Mouse (Mus musculus): ENCODE measurements around the gene Rasgef1b. TPM values are rescaled to one million over a fixed set of nuclear protein-coding genes. Genes with fewer than 3 reads are reported as not detected.

Gene Rasgef1b
- polyA plus RNA-seq, 2 experiments: 4.3 to 9.2 TPM

DNA sequence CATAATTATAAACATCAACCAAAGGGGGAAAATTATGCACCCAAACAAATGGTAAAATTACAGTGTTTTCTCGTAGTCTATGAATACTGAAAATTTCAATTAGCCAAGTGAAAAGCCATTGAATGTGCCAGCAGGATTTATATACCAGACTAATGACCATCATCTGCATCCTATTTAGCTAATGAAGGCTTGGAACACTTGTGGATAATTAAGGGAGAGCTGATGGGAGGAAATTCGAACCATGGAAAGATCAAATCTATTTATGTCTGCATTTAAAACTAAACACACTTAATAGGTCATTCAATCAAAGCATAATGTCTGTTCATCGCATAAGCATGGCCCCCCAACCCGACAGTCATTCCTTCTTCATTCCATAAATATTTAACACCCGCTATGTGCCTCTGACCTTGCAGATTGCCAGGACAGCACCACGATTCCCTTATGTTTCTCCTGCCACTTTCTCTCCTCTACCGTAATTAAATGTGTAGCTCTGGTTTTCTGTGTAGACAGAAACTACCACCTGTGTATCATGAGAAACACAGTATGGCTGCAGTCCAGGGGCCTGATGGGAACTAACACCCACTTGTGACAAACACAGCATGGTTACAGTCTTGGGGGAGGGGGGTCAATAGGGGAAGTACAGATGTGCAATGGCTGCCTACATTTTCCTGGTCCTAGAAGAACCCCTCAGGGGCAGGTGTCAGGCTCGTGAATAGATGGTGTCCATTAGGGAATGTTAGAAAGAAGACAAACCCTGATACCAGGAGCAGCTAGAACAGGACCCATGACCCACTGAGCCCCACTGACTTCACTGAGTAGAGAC is 164.2 kb downstream of the Rasgef1b start:
- DNase-seq (ENCODE audit: low spot score) (no peak), ATAC-seq (ENCODE audit: low FRiP score, low read depth) (no peak)
- no peaks in the 10 kb centered on the region for H3K27me3 ChIP-seq (ENCODE audit: control insufficient read depth, insufficient read depth, low read length)
- 15% methylated on average over 8 of the region's 8 CpGs for WGBS
- no peak overlapping the region for H3K4me3 ChIP-seq (replicated peaks; ENCODE audit: low read length)
- H3K4me1 ChIP-seq (ENCODE audit: control insufficient read depth, insufficient read depth, low read length): no peaks in the 10 kb centered on the region
- no peak for TF ChIP-seq POLR2A (IDR thresholded peaks at IDR 0.05; ENCODE audit: borderline replicate concordance, extremely low read depth, insufficient read depth, insufficient read length)
- no peak overlapping the region for H3K27ac ChIP-seq (replicated peaks; ENCODE audit: low read depth, low read length)
- H3K4me2 ChIP-seq (replicated peaks; ENCODE audit: low read depth, low read length, severe bottlenecking): no peak overlapping the region
- no peaks in the 10 kb centered on the region for H3K36me3 ChIP-seq (ENCODE audit: control insufficient read depth, insufficient read depth, low read length)
- no peaks in the 10 kb centered on the region for H3K9me3 ChIP-seq (ENCODE audit: control insufficient read depth, low read length)
- no peak overlapping the region for H3K9ac ChIP-seq (ENCODE audit: low read depth, low read length, severe bottlenecking)

DNA sequence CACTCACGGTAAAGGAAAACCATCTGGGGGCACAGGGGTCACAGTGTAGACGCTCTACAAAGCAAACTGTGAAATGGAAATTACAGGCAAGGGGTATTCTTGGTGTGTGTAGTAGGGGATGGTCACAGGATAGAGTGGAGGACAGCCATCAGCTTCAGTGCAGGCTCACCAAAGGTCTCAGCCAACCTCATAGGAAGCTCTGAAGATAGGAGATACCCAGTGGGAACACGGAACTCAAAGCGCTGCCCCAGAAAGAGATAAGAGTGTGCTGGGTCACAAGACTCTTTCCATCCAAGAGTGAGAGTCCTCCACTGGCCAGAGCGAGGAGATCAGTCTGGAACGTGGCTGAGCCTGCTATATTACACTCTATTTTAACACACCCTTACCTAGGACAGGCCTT is 166.8 kb downstream of the Rasgef1b start:
- DNase-seq (ENCODE audit: low spot score) (no peak), ATAC-seq (ENCODE audit: low FRiP score, low read depth) (no peak)
- Histone ChIP-seq H3K36me3 (ENCODE audit: control insufficient read depth, insufficient read depth, low read length) (no peaks in the 10 kb centered on the region), H3K4me1 (ENCODE audit: control insufficient read depth, insufficient read depth, low read length) (no peaks in the 10 kb centered on the region), H3K9me3 (ENCODE audit: control insufficient read depth, low read length) (no peaks in the 10 kb centered on the region), H3K4me2 (replicated peaks; ENCODE audit: low read depth, low read length, severe bottlenecking) (no peak overlapping the region), H3K4me3 (replicated peaks; ENCODE audit: low read length) (no peak overlapping the region), H3K9ac (ENCODE audit: low read depth, low read length, severe bottlenecking) (no peak overlapping the region), H3K27me3 (ENCODE audit: control insufficient read depth, insufficient read depth, low read length) (no peaks in the 10 kb centered on the region), H3K27ac (replicated peaks; ENCODE audit: low read depth, low read length) (no peak overlapping the region)
- TF ChIP-seq POLR2A (IDR thresholded peaks at IDR 0.05; ENCODE audit: borderline replicate concordance, extremely low read depth, insufficient read depth, insufficient read length): no peak
- 91% methylated on average over 6 of the region's 6 CpGs for WGBS

DNA sequence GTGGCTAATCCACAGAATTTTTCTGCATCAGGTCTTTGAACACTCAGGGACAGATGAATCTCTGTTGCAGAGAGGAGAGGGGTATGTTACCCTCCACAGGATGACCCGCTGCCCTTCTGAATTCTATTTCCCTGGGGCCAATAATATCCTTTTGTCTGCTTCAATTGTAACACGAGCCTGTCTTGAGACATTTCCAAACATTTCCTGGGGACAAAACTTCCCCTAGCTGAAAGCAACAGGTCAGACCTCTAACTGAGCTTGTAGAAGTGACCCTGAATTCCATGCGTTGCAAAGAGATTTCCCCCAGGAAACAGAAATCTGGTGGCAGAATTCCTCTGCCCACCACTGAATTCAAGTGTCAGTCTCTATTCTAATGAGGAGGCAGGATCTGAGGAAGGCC is 169.1 kb downstream of the Rasgef1b start:
- Histone ChIP-seq H3K9me3 (ENCODE audit: control insufficient read depth, low read length) (no peaks in the 10 kb centered on the region), H3K4me3 (replicated peaks; ENCODE audit: low read length) (no peak overlapping the region), H3K4me1 (ENCODE audit: control insufficient read depth, insufficient read depth, low read length) (no peaks in the 10 kb centered on the region), H3K27ac (replicated peaks; ENCODE audit: low read depth, low read length) (no peak overlapping the region), H3K36me3 (ENCODE audit: control insufficient read depth, insufficient read depth, low read length) (no peaks in the 10 kb centered on the region), H3K9ac (ENCODE audit: low read depth, low read length, severe bottlenecking) (no peak overlapping the region), H3K27me3 (ENCODE audit: control insufficient read depth, insufficient read depth, low read length) (no peaks in the 10 kb centered on the region), H3K4me2 (replicated peaks; ENCODE audit: low read depth, low read length, severe bottlenecking) (no peak overlapping the region)
- 23% methylated on average over 3 of the region's 3 CpGs for WGBS
- DNase-seq (ENCODE audit: low spot score) (no peak), ATAC-seq (ENCODE audit: low FRiP score, low read depth) (no peak)
- no peak for TF ChIP-seq POLR2A (IDR thresholded peaks at IDR 0.05; ENCODE audit: borderline replicate concordance, extremely low read depth, insufficient read depth, insufficient read length)

DNA sequence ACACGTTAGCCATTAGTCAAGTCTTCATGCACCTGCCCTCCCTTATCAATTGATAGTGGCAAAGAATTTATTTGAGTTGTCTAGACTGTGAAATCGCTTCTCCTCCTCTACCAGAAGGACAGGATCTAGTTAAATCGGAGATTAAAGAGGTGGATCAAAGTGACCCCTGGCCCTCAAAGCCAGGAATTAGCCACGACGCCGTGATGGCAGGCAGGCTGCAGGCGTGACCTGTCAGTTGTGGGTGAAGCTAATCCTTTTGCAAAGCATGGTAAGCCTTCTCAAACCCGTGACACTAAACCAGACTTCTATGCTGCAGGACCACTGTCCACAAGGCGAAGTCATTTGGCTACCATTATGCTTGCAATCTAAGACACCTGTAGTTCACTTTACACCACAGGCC is 170.6 kb downstream of the Rasgef1b start:
- H3K4me1 ChIP-seq (ENCODE audit: control insufficient read depth, insufficient read depth, low read length): 0 out of 2 replicates have a peak, but pooled peaks cover 2% of the 10 kb centered on the region
- ATAC-seq (ENCODE audit: low FRiP score, low read depth): no peak; the same call in 1 of the 2 replicates
- H3K27ac ChIP-seq (replicated peaks; ENCODE audit: low read depth, low read length): no peak overlapping the region
- H3K4me2 ChIP-seq (replicated peaks; ENCODE audit: low read depth, low read length, severe bottlenecking): no peak overlapping the region
- no peaks in the 10 kb centered on the region for H3K27me3 ChIP-seq (ENCODE audit: control insufficient read depth, insufficient read depth, low read length)
- no peaks in the 10 kb centered on the region for H3K9me3 ChIP-seq (ENCODE audit: control insufficient read depth, low read length)
- DNase-seq (ENCODE audit: low spot score): no peak
- 59% methylated on average over 9 of the region's 9 CpGs for WGBS
- H3K9ac ChIP-seq (ENCODE audit: low read depth, low read length, severe bottlenecking): no peak overlapping the region
- TF ChIP-seq POLR2A (IDR thresholded peaks at IDR 0.05; ENCODE audit: borderline replicate concordance, extremely low read depth, insufficient read depth, insufficient read length): no peak
- H3K4me3 ChIP-seq (replicated peaks; ENCODE audit: low read length): no peak overlapping the region
- H3K36me3 ChIP-seq (ENCODE audit: control insufficient read depth, insufficient read depth, low read length): no peaks in the 10 kb centered on the region

- Histone ChIP-seq H3K4me3 (replicated peaks; ENCODE audit: low read length) (no peak overlapping the region), H3K4me2 (replicated peaks; ENCODE audit: low read depth, low read length, severe bottlenecking) (no peak overlapping the region), H3K27ac (replicated peaks; ENCODE audit: low read depth, low read length) (0 out of 2 replicates have a peak overlapping the region, but pooled peaks have one; percentile 33), H3K27me3 (ENCODE audit: control insufficient read depth, insufficient read depth, low read length) (no peaks in the 10 kb centered on the region), H3K9me3 (ENCODE audit: control insufficient read depth, low read length) (no peaks in the 10 kb centered on the region), H3K36me3 (ENCODE audit: control insufficient read depth, insufficient read depth, low read length) (no peaks in the 10 kb centered on the region), H3K9ac (ENCODE audit: low read depth, low read length, severe bottlenecking) (no peak overlapping the region), H3K4me1 (ENCODE audit: control insufficient read depth, insufficient read depth, low read length) (peaks cover 9% of the 10 kb centered on the region)
- ATAC-seq (ENCODE audit: low FRiP score, low read depth): peak; percentile 82; the same call in 1 of the 2 replicates
- DNase-seq (ENCODE audit: low spot score): peak; percentile 50
- WGBS: 20% methylated on average over 7 of the region's 7 CpGs
- TF ChIP-seq POLR2A (IDR thresholded peaks at IDR 0.05; ENCODE audit: borderline replicate concordance, extremely low read depth, insufficient read depth, insufficient read length): no peak
Observed at GRCm38 (mm10) chr5:99552645-99553044, 176.2 kb downstream of the Rasgef1b start.
